ENCODE assay signal across 36 mouse cellular contexts in genomic region chr17:57066908-57067307, GRCm38 (mm10). TPM values are rescaled to one million over a fixed set of nuclear protein-coding genes. Genes with fewer than 3 reads are reported as not detected.
"Had no signal": no experiment of that assay in that cellular context is flagged by ENCODE, and none has a peak within 500 bp of the region (broad histone marks: within the 10 kb centered on the region; RNA-seq: fewer than 3 reads in every experiment).

No protein-coding gene starts in this region.

- H3K36me3 ChIP-seq: heart, embryonic 13.5 days; heart, embryonic 15.5 days; hindbrain, embryonic 10.5 days; hindbrain, embryonic 12.5 days; intestine, embryonic 15.5 days; limb, embryonic 10.5 days; limb, embryonic 12.5 days had no signal

- DNase-seq: gastrocnemius, postnatal 14 days; gastrocnemius, postnatal 36 days; heart, adult 11 months; heart, adult 2 months; heart, postnatal 4 days; kidney, adult 18-20 months; kidney, adult 8-10 months; kidney, postnatal 10 days; kidney, postnatal 25 days; layer of hippocampus, adult 9-11 months; layer of hippocampus, postnatal 36 days had no signal

- H3K4me2 ChIP-seq: heart, embryonic 11.5 days; heart, embryonic 13.5 days; heart, embryonic 15.5 days; hindbrain, embryonic 12.5 days; hindbrain, embryonic 14.5 days; intestine, embryonic 15.5 days; limb, embryonic 12.5 days had no signal

- H3K9ac ChIP-seq: heart, embryonic 13.5 days; heart, embryonic 15.5 days; hindbrain, embryonic 12.5 days; hindbrain, embryonic 14.5 days; intestine, embryonic 15.5 days; limb, embryonic 12.5 days had no signal

- H3K27ac ChIP-seq: heart, adult 2 months; heart, embryonic 13.5 days; heart, embryonic 15.5 days; hindbrain, embryonic 10.5 days; hindbrain, embryonic 12.5 days; hindbrain, embryonic 14.5 days; intestine, embryonic 15.5 days; limb, embryonic 10.5 days; limb, embryonic 12.5 days had no signal

- H3K4me3 ChIP-seq: heart, adult 2 months; heart, embryonic 13.5 days; heart, embryonic 15.5 days; hindbrain, embryonic 10.5 days; hindbrain, embryonic 12.5 days; intestine, embryonic 15.5 days; limb, embryonic 10.5 days; limb, embryonic 12.5 days had no signal

- ATAC-seq: hindbrain, embryonic 16.5 days; inflammation-experienced regulatory T-cells, adult 6 months; intestine, embryonic 15.5 days; intestine, postnatal 0 days had no signal

- H3K9me3 ChIP-seq: heart, embryonic 13.5 days; heart, embryonic 15.5 days; hindbrain, embryonic 10.5 days; hindbrain, embryonic 12.5 days; intestine, embryonic 15.5 days; limb, embryonic 10.5 days; limb, embryonic 12.5 days had no signal

RNA-seq across cellular contexts. Expression of gene Crb3, which starts 8.0 kb away (rescaled TPM):
- total RNA-seq: heart, adult 2 months had no signal

RNA-seq across cellular contexts. Expression of gene Slc25a41, which starts 25.5 kb away (rescaled TPM):
- total RNA-seq: gastrocnemius, adult 18-20 months; gastrocnemius, adult 8-10 months; gastrocnemius, postnatal 14 days; gastrocnemius, postnatal 36 days; heart, adult 2 months; heart, postnatal 25 days; heart, postnatal 4 days; layer of hippocampus, adult 18-20 months; layer of hippocampus, adult 8-10 months; layer of hippocampus, postnatal 14 days; layer of hippocampus, postnatal 36 days; left cerebral cortex, postnatal 14 days; left cerebral cortex, postnatal 36 days; liver, adult 2 months had no signal
- polyA plus RNA-seq: heart, adult 2 months; heart, embryonic 11.5 days; heart, embryonic 13.5 days; heart, embryonic 15.5 days; heart, postnatal 0 days; hindbrain, embryonic 10.5 days; hindbrain, embryonic 12.5 days; hindbrain, embryonic 14.5 days; hindbrain, embryonic 16.5 days; inflammation-experienced regulatory T-cells, adult 6 months; intestine, embryonic 15.5 days; intestine, postnatal 0 days; kidney, embryonic 14.5 days; kidney, embryonic 16.5 days; large intestine, adult 2 months; limb, embryonic 10.5 days; liver, adult 2 months had no signal
